Mouse (Mus musculus): ENCODE results near the gene Gpr153. TPM values are rescaled to one million over a fixed set of nuclear protein-coding genes. Genes with fewer than 3 reads are reported as not detected.

Gpr153 gene
- polyA plus RNA-seq, 1 experiment, result not detected

GRCm38 (mm10) chr4:152263089-152263488 is 10.9 kb upstream of the Gpr153 start:
- 72% methylated on average over 9 of the region's 9 CpGs for WGBS
- Histone ChIP-seq H3K4me3 (ENCODE audit: insufficient read depth, low read depth, low read length) (no peak overlapping the region), H3K27ac (ENCODE audit: insufficient read depth, low read depth, low read length) (peak overlapping the region; percentile 48; the same call in 1 of the 2 replicates), H3K4me1 (ENCODE audit: control insufficient read depth, insufficient read depth, low read length) (peaks cover 75% of the 10 kb centered on the region)
- TF ChIP-seq POLR2A (IDR thresholded peaks at IDR 0.05; ENCODE audit: insufficient read depth, low read depth, low read length), result no peak
- TF ChIP-seq CTCF (IDR thresholded peaks at IDR 0.05; ENCODE audit: insufficient read depth, low read depth, low read length), result no peak

- no peak for TF ChIP-seq CTCF (IDR thresholded peaks at IDR 0.05; ENCODE audit: insufficient read depth, low read depth, low read length)
- TF ChIP-seq POLR2A (IDR thresholded peaks at IDR 0.05; ENCODE audit: insufficient read depth, low read depth, low read length), result no peak
- H3K27ac ChIP-seq (ENCODE audit: insufficient read depth, low read depth, low read length), result peak overlapping the region; percentile 50; the same call in 1 of the 2 replicates
- no peak overlapping the region for H3K4me3 ChIP-seq (ENCODE audit: insufficient read depth, low read depth, low read length)
- 50% methylated on average over 10 of the region's 10 CpGs for WGBS
- H3K4me1 ChIP-seq (ENCODE audit: control insufficient read depth, insufficient read depth, low read length), result peaks cover 75% of the 10 kb centered on the region
Observed at GRCm38 (mm10) chr4:152263512-152264176, 10.4 kb upstream of the Gpr153 start.

GRCm38 (mm10) chr4:152264177-152264530 is 9.9 kb upstream of the Gpr153 start:
- Histone ChIP-seq H3K27ac (ENCODE audit: insufficient read depth, low read depth, low read length) (peak overlapping the region; percentile 50), H3K4me1 (ENCODE audit: control insufficient read depth, insufficient read depth, low read length) (peaks cover 78% of the 10 kb centered on the region), H3K4me3 (ENCODE audit: insufficient read depth, low read depth, low read length) (no peak overlapping the region)
- WGBS, result 40% methylated on average over 4 of the region's 4 CpGs
- no peak for TF ChIP-seq POLR2A (IDR thresholded peaks at IDR 0.05; ENCODE audit: insufficient read depth, low read depth, low read length)
- TF ChIP-seq CTCF (IDR thresholded peaks at IDR 0.05; ENCODE audit: insufficient read depth, low read depth, low read length), result no peak

GRCm38 (mm10) chr4:152264867-152265568 is 9.0 kb upstream of the Gpr153 start:
- no peak overlapping the region for H3K27ac ChIP-seq (ENCODE audit: insufficient read depth, low read depth, low read length)
- H3K4me1 ChIP-seq (ENCODE audit: control insufficient read depth, insufficient read depth, low read length), result peaks cover 78% of the 10 kb centered on the region
- no peak for TF ChIP-seq POLR2A (IDR thresholded peaks at IDR 0.05; ENCODE audit: insufficient read depth, low read depth, low read length)
- TF ChIP-seq CTCF (IDR thresholded peaks at IDR 0.05; ENCODE audit: insufficient read depth, low read depth, low read length), result no peak
- 85% methylated on average over 9 of the region's 9 CpGs for WGBS
- H3K4me3 ChIP-seq (ENCODE audit: insufficient read depth, low read depth, low read length), result no peak overlapping the region

- peak overlapping the region; percentile 1; the same call in 1 of the 2 replicates for H3K27ac ChIP-seq (ENCODE audit: insufficient read depth, low read depth, low read length)
- TF ChIP-seq POLR2A (IDR thresholded peaks at IDR 0.05; ENCODE audit: insufficient read depth, low read depth, low read length) (no peak), CTCF (IDR thresholded peaks at IDR 0.05; ENCODE audit: insufficient read depth, low read depth, low read length) (no peak)
- peaks cover 74% of the 10 kb centered on the region for H3K4me1 ChIP-seq (ENCODE audit: control insufficient read depth, insufficient read depth, low read length)
- WGBS, result 23% methylated on average over 5 of the region's 5 CpGs
- no peak overlapping the region for H3K4me3 ChIP-seq (ENCODE audit: insufficient read depth, low read depth, low read length)
Observed at GRCm38 (mm10) chr4:152265791-152266190, 8.2 kb upstream of the Gpr153 start.

GRCm38 (mm10) chr4:152266236-152266895 is 7.7 kb upstream of the Gpr153 start:
- no peak for TF ChIP-seq POLR2A (IDR thresholded peaks at IDR 0.05; ENCODE audit: insufficient read depth, low read depth, low read length)
- no peak for TF ChIP-seq CTCF (IDR thresholded peaks at IDR 0.05; ENCODE audit: insufficient read depth, low read depth, low read length)
- peak overlapping the region; percentile 1; the same call in 1 of the 2 replicates for H3K27ac ChIP-seq (ENCODE audit: insufficient read depth, low read depth, low read length)
- H3K4me3 ChIP-seq (ENCODE audit: insufficient read depth, low read depth, low read length), result no peak overlapping the region
- H3K4me1 ChIP-seq (ENCODE audit: control insufficient read depth, insufficient read depth, low read length), result peaks cover 74% of the 10 kb centered on the region
- 36% methylated on average over 10 of the region's 10 CpGs for WGBS

GRCm38 (mm10) chr4:152267748-152268369 is 6.2 kb upstream of the Gpr153 start:
- no peak overlapping the region for H3K4me3 ChIP-seq (ENCODE audit: insufficient read depth, low read depth, low read length)
- WGBS, result 54% methylated on average over 13 of the region's 13 CpGs
- H3K27ac ChIP-seq (ENCODE audit: insufficient read depth, low read depth, low read length), result 0 out of 2 replicates have a peak overlapping the region, but pooled peaks have one; percentile 12
- no peak for TF ChIP-seq CTCF (IDR thresholded peaks at IDR 0.05; ENCODE audit: insufficient read depth, low read depth, low read length)
- TF ChIP-seq POLR2A (IDR thresholded peaks at IDR 0.05; ENCODE audit: insufficient read depth, low read depth, low read length), result no peak
- H3K4me1 ChIP-seq (ENCODE audit: control insufficient read depth, insufficient read depth, low read length), result peaks cover 69% of the 10 kb centered on the region

- TF ChIP-seq POLR2A (IDR thresholded peaks at IDR 0.05; ENCODE audit: insufficient read depth, low read depth, low read length) (no peak), CTCF (IDR thresholded peaks at IDR 0.05; ENCODE audit: insufficient read depth, low read depth, low read length) (no peak)
- no peak overlapping the region for H3K4me3 ChIP-seq (ENCODE audit: insufficient read depth, low read depth, low read length)
- no peak overlapping the region for H3K27ac ChIP-seq (ENCODE audit: insufficient read depth, low read depth, low read length)
- WGBS, result 93% methylated on average over 13 of the region's 13 CpGs
- H3K4me1 ChIP-seq (ENCODE audit: control insufficient read depth, insufficient read depth, low read length), result peaks cover 67% of the 10 kb centered on the region
Observed at GRCm38 (mm10) chr4:152269967-152270366, 4.1 kb upstream of the Gpr153 start.

All from olfactory bulb, adult 2 months (tissue).